Mouse (Mus musculus) heart, adult 18-20 months (tissue): ENCODE measurements around the gene Rpa2. TPM values are rescaled to one million over a fixed set of nuclear protein-coding genes. Genes with fewer than 3 reads are reported as not detected.
"Not testable (repeated sequence)": the region's sequence is repeated elsewhere in the genome, so short reads cannot be mapped to it uniquely, and the experiment has no call there.

Source experiments
- DNase-seq, 2 experiments: peaks; one replicate each; pipeline ENCODE4 v3.0.0; 2021 to 2022; ENCODE audit warnings: mixed read lengths in 1 of 2
- long read RNA-seq, 2 experiments: library from polyadenylated mRNA; stranded (forward); transcript quantifications; one replicate each; pipeline ENCODE4 v2.0.0; 2021
- total RNA-seq, 2 experiments: library from RNA; stranded (reverse); gene quantifications; 2 replicates each; pipeline ENCODE4 v1.2.3; 2021

Rpa2 gene
- 10 to 100 TPM; 11.8 to 14.1 TPM for total RNA-seq
- long read RNA-seq, experiment 1, transcript Rpa2-201 (9 exons, 1,813 nt): major isoform, 20 of 20 reads
- long read RNA-seq, experiment 1, partial matches to known transcripts: 0 of 20 reads
- long read RNA-seq, experiment 1, other reads (novel, unspliced or antisense): 0 of 20 reads
- long read RNA-seq, experiment 2, transcript Rpa2-201 (9 exons, 1,813 nt): major isoform, 15 of 16 reads
- long read RNA-seq, experiment 2, partial matches to known transcripts: 1 of 16 reads
- long read RNA-seq, experiment 2, other reads (novel, unspliced or antisense): 0 of 16 reads

DNA sequence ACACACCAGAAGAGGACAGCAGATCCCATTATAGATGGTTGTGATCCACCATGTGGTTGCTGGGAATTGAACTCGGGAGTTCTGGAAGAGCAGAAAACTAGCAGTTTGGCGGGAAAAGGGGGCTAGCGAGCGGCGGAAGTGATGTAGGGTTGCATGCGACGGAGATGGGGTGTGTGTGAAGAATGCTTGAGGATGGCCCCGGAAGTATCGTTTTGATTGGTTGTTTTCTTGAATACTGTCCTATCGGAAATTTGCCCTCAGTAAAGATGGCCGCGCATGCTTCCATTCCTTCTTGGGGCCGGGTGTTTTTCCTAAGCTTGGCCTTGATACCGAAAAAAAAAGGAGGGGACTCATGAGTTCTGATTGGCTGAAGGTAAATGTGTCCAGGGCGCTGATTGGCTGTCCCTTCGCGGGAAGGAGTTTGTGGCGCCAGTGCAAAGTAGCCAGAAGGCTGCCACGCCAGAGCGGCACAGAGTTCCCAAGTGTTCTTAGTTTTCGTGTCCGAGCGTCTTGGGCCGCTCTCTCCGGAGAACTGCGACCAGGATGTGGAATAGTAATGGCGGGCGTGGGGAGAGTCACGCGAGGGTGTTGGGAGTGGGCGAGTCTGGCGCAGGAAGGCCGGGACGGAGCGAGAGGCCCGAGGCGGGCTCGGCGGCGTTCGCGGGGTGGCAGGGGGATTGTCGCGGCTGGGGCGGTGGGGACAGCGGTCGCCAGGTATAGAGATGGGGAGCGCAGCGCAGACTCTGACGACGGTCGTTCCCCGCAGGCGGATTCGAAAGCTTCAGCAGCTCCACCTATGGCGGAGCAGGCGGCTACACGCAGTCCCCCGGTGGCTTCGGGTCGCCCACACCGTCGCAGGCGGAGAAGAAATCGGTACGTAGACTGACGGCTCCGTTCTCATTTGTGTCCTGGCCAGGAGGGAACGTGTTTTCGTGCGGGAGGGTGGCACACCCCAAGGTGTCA lies at the start of gene Rpa2:
Gene Rpa2 (plus strand): TSS at position 419 of the 963 bp plus-strand sequence.
- DNase-seq: peak; percentile 99 to 100

DNA sequence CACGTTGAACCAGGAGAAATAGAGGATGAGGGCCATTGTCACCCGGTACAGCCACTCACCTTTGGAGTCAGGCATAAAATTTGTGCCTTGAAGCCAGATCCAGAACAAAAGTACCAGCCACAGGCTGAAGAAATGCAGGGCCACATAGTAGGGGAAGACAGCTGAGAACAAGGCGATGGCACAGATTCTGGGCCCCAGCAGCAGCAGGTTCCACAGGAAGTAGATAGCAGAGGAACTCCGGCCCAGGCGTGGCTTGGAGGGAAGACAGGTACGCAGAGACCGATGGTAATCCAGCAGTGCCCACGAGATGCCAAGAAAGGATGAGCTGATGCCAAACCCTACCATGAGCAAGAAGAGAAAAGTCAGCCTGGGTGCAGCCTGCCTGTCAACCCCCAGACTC lies 39.9 kb upstream of the Rpa2 start:
- DNase-seq: no peak

DNA sequence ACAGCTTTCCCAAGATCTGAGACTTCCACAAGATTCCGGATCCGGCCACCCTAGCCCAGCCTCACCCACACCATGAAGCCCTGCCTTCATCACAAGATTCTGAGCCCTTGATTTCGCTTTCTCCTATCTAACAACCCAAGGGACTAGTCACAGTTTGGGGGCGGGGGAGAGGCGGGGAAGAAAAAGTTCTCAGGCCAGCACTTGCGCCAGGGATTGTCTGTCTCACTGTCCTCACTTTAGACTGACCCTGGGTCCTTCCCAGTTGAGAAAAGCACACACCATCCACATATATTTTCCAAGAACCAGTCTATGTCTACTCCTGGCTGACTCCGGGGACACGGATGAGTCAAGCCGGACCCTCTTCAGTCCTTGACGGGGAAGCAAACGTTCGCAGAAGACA lies 36.5 kb upstream of the Rpa2 start:
- DNase-seq: no peak

DNA sequence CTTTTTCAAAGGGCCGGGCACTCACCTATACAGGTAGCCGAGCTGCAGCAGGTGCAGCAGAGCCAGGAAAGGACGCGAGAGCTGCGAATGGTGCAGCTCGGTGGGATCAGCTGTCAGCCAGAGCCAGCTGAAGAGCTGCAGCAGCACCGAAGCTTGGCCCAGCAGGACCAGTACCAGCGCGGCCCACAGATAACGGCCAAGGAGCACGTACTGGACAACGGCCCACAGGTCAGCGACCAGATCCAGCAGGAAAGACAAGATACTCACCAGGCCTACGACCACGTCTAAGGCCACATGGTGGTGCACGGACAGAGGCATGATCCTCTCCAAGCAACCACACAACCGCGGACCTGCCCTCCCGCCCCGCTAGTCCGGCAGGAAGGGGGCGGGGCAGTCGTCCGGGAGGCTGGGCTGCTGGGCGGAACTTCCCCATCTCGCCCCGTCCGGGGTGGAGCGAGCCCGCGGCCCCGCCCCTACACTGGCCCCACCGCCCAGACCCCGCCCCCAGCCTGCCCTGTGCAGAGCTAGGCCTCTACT lies 35.9 kb upstream of the Rpa2 start, which contains the start of gene Xkr8:
Gene Xkr8 (minus strand): TSS at position 399 of the 537 bp plus-strand sequence.
- DNase-seq: peak; percentile 93 to 94

DNA sequence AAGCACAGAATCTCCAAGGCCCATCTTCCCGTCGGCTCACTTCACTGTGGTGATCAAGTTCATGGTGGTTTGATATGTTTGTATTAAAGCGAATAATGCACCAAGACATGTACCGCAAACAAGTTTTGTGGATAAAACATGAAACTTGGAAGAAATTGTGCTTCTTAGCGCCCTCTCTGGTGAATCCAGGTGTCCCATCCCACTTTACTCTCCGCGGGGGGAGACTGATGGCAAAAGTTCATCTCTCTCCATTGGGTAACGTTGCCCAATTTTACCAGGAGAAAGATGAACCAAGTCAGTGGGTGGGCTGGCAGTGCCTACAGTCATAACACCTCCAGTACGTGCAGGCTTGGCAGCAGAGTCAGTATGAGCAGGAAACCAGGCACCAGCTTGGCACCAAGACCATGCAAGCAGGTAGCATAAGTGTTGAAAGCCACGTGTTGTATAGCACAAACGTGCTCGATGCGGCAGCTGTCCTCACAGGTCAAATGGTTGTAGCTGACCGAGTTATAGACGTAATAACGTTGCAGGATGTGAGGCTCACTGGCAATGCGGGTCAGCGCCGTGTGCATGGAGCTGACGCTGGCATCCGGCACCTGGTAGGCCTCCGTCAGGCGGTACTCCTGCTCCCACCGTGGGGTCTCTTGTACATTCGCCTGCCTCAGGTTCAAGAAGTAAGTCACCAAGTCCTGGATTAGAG lies 34.9 kb upstream of the Rpa2 start:
- no peak for DNase-seq

DNA sequence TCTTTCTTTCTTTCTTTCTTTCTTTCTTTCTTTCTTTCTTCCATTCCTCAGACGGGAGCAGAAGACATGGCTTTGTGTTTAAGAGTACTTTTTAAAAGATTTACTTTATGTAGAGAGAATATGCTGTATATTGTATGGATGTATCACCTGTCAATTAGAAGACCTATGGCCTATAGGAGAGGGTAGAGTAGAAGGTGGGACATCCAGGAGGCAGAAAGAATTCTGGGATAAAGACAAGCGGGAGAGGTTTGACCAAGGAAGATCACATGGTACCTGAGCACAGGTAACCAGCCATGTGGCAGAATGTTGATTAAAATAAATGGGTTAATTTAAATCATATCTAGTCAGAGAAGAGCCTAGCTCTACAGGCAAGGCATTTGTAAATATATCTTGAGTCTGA lies 33.4 kb upstream of the Rpa2 start:
- no peak for DNase-seq

DNA sequence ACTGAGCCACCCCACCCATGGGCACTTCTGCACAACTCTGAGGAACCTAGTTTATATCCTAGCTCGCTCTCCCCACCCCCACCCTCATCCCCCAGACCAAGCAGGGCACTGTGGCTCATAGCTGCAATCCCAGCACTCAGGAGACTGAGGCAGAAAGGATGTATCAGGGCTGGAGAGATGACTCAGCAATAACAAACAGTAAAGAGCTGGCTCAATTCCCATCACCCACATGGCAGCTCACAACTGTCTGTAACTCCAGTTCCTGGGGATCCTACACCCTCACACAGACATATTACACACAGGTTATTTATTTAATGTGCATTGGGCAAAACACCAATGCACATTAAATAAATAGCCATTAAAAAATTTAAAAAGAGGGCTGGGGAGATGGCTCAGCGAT lies 32.7 kb upstream of the Rpa2 start:
- no peak for DNase-seq

DNA sequence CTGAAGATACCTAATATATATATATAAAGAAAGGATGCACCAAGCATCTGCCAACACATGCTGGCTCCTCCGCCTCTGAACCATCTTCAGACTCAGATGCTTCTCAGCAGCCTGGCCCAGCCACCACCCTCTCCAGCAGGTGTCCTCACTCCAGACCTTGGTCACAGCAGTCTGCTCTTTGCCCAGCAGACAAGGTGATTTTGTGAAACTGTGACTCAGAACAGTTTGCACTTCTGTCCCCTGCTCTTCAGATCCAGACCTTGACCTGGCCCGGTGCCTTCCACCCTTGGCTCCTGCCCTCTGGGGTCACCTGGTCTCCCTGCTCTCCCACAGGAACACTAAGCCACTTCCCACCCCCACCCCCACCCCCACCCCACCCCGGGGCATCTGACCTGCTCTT lies 32.2 kb upstream of the Rpa2 start:
- DNase-seq: no peak

DNA sequence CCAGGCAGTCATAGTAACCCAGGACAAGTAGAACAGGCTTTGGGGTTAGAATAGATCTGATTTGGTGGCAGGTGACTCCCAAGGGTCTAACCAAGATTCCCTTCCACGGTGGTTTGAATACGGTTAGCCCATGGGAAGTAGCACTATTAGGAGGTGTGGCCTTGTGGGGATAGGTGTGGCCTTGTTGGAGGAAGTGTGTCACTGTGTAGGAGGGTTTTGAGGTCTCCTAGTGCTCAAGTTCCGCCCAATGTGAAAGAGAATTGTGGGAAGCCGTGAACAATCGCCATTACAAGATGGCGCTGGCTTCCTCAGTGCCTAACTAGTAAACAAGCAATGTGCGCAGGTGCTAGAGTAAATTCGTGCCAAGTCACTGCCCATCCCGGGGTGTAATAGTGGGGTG lies 31.0 kb upstream of the Rpa2 start:
- DNase-seq: not testable (repeated sequence)

DNA sequence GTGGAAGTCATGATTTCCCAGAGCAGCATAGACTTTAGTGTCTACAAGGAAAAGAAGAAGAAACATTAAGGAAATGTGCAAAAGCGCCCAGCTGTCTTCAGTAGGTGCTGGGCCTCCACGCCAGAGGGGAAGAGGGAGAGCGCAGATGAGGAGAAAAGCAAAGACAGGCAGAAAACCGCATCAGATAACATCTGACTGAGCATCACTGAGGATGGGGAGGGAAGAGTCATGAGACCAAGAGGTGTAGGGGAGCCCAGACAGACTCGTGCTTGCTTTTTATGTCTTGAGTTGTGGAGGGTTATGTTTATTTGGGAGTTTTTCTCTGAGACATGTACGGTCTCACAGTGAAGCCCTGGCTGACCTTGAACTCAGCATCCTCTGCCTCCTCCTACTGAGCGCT lies 26.6 kb upstream of the Rpa2 start:
- DNase-seq: no peak

DNA sequence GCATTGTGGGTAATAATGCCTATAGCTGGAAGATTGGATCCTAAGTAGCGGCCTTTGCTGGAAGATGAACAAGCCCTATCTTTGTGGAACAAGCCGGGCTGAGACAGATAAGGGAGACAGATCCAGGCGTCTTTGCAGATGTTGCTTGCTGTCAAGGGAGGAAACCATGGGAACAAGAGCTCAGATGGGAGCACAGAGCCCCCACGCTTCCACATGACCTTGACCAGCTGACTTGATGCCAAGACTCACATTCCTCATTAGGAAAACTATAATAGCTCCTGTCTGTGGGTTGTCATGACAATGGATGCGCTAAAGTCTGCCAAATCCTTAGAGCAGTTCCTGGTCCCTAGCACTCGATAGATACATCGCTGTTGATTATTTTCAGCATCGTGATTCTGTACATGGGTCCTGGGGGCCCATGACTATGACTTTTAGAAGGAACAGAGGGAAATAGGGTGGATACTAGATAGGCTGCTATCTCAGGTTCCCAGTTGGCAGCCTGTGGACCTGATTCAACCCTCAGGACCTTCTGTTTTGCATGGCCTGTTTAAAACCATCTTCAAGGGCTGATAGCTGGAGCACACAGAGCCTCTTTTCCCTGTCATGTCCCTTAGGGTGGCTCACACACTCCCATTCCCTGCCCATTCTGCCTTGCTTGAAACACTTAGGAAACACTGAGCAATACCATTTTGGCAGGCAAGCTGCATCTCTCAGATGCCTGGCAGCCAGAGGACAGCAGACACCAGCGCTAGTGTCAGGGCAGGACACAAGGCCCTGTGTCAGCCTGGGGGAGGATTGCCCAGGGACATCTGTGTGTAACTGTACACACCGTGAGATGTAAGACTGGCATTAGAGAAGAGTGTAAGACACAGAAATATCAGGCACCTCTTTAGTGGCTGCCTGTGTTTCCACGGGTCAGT lies 23.9 kb upstream of the Rpa2 start:
- peak; percentile 34 to 40 for DNase-seq

DNA sequence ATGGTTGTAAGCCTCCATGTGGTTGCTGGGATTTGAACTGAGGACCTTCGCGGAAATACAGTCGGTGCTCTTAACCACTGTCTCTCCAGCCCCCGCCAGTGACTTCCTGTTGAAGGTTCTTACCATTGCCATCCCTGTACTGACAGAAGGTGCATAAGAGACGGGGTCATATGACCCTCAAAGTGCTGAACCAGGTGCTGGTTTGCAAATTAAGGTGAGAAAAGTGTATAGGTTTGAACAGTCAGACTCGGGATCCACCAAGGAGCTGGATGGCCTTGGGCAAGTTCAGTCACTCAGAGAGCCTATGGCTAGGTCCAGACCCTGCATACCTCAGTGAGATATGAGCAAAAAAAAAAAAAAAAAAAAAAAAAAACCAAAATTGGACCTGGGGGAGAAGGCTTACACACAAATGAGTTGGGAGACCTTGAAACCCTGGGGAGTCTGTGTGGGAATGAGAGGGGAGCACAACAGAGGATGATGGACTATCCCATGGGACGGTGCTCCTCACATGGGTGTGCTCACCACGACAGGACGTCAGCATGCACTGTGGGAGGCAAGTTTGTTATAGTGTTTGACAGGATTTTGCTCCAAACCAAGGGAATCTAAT lies 21.1 kb upstream of the Rpa2 start:
- no peak for DNase-seq

DNA sequence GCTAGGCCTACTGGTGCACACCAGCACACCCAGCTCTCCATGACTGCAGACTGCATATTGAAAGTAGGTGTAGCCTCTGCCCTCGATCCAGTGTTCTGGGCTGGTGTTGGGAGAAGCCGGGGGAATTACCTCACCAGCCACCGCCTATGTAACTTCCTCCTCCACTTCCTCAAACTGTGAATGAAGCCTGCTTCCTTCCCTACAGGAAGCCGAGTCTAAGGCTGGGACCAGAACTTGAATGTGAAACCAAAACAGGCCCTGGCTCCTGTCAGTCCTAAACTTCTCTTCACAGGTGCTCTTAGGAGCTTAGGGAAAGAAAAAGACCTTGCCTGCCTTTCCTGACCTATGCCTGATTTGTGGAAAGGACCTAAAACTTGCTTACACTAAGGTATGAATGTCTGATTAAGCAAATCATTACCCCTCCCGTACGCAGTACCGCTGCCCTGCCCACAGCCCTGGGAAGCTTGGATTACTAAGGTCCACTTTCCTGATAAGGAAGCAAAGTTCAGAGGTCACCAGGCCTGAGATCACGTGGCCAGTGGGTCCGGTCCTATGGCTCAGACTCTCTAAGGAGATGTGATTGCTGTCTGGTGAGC lies 20.4 kb upstream of the Rpa2 start:
- peak; percentile 62 to 89 for DNase-seq

DNA sequence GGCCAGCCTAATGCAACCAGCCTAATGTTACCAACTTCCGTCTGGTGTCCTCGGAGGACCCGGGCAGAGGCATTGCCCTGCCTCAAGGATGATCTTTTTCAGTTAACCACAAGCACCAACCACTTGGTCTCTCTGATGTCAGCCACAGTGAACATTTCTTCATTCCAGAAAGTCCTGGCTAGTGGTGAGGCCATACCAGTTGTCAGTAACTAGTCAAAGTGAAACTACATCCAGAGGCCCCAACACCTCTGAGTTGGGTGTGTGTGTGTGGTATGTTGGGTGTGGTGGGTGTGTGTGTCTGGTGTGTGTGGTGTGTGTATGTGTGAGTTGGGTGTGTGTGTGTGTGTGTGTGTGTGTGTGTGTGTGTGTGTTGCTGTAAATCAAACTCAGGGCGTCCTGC lies 19.4 kb upstream of the Rpa2 start:
- no peak for DNase-seq

DNA sequence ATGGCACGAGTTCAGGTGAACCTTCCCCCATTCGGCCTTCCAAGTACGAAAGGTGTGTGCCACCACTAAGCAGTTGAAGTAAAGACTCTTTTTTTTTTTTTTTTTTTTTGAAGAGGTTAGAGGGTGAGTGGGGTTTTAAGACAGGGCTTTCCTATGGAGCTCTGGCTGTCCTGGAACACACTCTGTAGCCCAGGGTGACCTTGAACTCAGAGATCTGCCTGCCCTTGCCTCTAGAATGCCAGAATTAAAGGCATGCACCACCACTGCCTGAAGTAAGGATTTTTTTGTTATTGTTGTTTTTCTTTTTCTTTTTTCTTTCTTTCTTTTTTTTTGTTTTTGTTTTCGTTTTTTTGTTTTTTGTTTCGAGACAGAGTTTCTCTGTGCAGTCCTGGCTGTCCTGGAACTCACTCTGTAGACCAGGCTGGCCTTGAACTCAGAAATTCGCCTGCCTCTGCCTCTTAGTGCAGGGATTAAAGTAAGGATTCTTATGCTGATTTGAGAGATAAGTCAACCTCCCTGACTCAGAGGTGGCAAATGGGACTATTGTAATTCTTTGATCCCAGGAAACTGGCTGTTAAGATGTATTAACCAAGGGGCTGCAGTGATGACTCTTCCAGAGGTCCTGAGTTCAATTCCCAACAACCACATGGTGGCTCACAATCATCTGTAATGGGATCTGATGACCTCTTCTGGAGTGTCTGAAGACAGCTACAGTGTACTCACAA lies 18.7 kb upstream of the Rpa2 start:
- no peak for DNase-seq

DNA sequence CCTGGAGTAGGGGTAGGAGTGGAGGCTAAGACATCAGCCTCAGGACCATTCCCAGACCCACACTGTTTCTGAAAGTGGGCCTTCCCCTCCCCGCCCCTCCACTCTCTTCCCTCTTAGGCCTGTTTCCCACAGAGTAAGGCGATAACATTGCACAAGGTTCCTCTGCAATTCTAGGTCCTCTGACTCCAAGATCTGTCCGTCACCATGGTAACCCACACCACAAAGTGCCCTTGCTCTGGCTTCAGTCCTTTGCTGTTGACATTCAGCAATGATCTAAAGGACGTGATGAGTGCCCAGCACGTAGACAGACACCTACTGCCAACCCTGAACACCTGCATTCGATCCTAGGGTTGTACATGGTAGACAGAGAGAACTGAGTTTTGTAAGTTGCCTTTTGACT lies 15.1 kb upstream of the Rpa2 start:
- DNase-seq: no peak

DNA sequence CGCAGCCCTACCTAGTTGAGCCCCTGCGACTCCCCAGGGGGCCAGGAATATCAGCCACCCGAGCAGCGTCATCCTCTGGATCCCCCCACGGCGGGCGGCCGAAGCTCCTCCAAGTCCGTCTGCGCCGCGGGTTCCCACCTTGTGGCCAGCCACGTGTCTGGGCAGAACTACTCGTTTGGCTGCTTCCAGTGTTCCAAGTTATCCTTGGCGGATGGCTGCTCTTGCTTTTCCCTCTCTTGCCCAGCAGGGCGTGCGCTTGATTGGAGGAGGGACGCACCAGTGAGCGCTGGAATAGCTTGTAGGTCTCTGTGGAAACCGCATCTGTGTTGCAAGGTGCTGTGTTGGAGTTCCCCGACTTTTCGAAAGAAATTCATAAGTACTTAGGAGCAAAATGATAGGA lies 11.2 kb upstream of the Rpa2 start, which contains the start of gene Smpdl3b:
Gene Smpdl3b (minus strand): TSS at position 279 of the 400 bp plus-strand sequence.
- peak; percentile 85 to 89 for DNase-seq

DNA sequence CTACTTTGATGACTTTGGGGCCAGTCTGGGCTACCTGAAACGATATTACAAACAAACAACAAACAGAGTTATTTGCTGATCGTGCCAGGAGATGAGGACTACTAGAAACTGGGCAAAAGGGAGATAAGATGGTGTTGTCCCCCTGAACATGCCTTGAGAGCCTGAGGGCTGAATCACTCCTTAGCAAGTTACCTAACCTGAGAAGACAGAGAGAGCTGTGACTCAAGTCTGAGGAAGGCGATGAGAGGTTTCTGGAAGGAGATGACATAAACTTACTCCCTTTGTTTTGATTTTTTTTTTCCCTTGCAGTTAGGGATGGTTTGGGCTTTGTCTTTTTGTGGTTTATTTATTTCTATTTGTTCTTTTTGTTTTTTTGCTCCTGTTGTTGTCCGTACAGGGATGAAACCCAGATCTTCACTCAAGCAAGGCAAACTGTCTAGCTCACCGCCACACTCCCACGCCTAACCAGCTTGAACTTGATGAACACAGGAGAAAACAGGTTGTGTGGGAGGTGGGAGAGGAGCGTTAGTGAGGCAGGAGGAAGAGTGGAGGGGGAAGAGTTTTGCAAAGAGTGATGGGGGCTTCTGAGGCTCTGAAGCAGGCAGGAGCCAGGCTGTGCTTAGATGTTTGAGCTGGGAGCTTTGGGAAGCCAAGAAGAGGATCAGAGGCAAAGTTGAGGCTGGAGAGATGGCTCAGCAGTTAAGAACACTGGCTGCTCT lies 10.3 kb upstream of the Rpa2 start:
- DNase-seq: no peak

DNA sequence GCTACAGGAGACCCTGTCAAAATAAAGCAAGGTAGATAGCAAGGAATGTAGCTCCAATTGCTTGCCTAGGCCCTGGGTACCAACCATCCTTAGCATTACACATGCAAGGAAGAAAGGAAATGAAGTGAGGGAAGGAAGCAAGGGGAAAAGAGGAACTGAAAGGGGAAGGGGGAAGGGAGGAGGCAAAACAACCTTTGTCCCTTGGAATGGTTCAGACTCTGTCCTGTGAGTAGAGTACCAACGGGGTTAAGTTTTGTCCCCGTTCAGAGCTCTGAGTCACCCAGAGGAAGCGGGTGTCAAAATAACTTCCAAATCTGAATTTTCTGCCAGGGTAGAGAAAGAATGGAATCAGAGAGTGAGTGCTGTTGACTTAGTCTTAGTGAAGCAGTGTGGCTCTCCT lies 7.8 kb upstream of the Rpa2 start:
- peak in 1 of 2 experiments; percentile 53 for DNase-seq
